Mouse (Mus musculus) heart, postnatal 0 days (tissue): ENCODE measurements at regions not wholly inside any gene's neighbourhood (a gene's known extent, or its start where the extent isn't known, plus 50 kb on each side); places are given as distances from the start of the nearest gene placed in this dataset.

Source experiments
- ATAC-seq: fragments of 200-750 bp; cut with Nextera tagmentation; 2 replicates; pipeline ENCODE4 v1.8.0; 2017; ENCODE audit warnings: low read depth, moderate number of reproducible peaks, moderate library complexity; ENCODE audit not compliant: insufficient read depth
- DNase-seq: peaks from one replicate; pipeline ENCODE4 v3.0.0-alpha.2; 2016; ENCODE audit warnings: low spot score
- H3K27ac ChIP-seq: fragments of 300-500 bp; sonication (generic); 2 replicates; pipeline ENCODE4 v1.5.1; 2014; ENCODE audit warnings: low read depth, mild to moderate bottlenecking
- H3K27me3 ChIP-seq: fragments of 300-500 bp; sonication (generic); 2 replicates; pipeline ENCODE4 v1.6.1; 2014; ENCODE audit warnings: low read length, mixed read lengths; ENCODE audit not compliant: control insufficient read depth, insufficient read depth
- H3K36me3 ChIP-seq: fragments of 300-500 bp; sonication (generic); replicated peaks from 2 replicates; pipeline ENCODE4 v1.6.1; 2014; ENCODE audit warnings: low read length, mixed read lengths; ENCODE audit not compliant: control insufficient read depth, insufficient read depth
- H3K4me1 ChIP-seq: fragments of 300-500 bp; sonication (generic); 2 replicates; pipeline ENCODE4 v1.6.1; 2014; ENCODE audit warnings: antibody characterized with exemption; ENCODE audit not compliant: control insufficient read depth, insufficient read depth
- H3K4me2 ChIP-seq: fragments of 300-500 bp; sonication (generic); 2 replicates; pipeline ENCODE4 v1.6.1; 2014; ENCODE audit warnings: low read depth, mild to moderate bottlenecking, low read length, moderate library complexity
- H3K4me3 ChIP-seq: fragments of 300-500 bp; sonication (generic); 2 replicates; pipeline ENCODE4 v1.5.1; 2014; ENCODE audit warnings: low read depth, low read length
- H3K9ac ChIP-seq: fragments of 300-500 bp; sonication (generic); replicated peaks from 2 replicates; pipeline ENCODE4 v1.6.1; 2014; ENCODE audit warnings: low read depth, low read length, mixed read lengths
- H3K9me3 ChIP-seq: fragments of 300-500 bp; sonication (generic); replicated peaks from 2 replicates; pipeline ENCODE4 v1.6.1; 2016; ENCODE audit warnings: low read length; ENCODE audit not compliant: control insufficient read depth
- CTCF ChIP-seq: IDR thresholded peaks from 2 replicates; pipeline ENCODE4 v1.5.1; 2016; ENCODE audit warnings: antibody characterized with exemption, control low read depth, low read depth
- EP300 ChIP-seq: IDR thresholded peaks from 2 replicates; pipeline ENCODE4 v1.6.1; 2016; ENCODE audit warnings: antibody characterized with exemption, low read depth
- WGBS: fragments of 180-500 bp; shearing (Covaris S2); extraction: QIAGEN DNeasy Blood & Tissue Kit; methylation state at CpG from one replicate; pipeline ENCODE4 v1.1.7; 2014; 5-methylcytosine and 5-hydroxymethylcytosine counted together

GRCm38 (mm10) chr16:77318150-77318549 lies 283.7 kb downstream of the Gm11146 start:
- no peaks in the 10 kb centered on the region for H3K27me3 ChIP-seq
- H3K9me3 ChIP-seq, result no peaks in the 10 kb centered on the region
- no peak overlapping the region for H3K9ac ChIP-seq
- no peak for ATAC-seq
- no peaks in the 10 kb centered on the region for H3K36me3 ChIP-seq
- no peak for DNase-seq
- TF ChIP-seq CTCF (no peak), EP300 (no peak)
- WGBS, result 94% methylated on average over 1 of the region's 1 CpGs
- H3K4me3 ChIP-seq, result no peak overlapping the region
- H3K4me2 ChIP-seq, result no peak overlapping the region
- no peak overlapping the region for H3K27ac ChIP-seq
- H3K4me1 ChIP-seq, result no peaks in the 10 kb centered on the region

GRCm38 (mm10) chr16:77315354-77315753 lies 286.5 kb downstream of the Gm11146 start:
- Histone ChIP-seq H3K4me2 (no peak overlapping the region), H3K36me3 (no peaks in the 10 kb centered on the region), H3K4me3 (no peak overlapping the region), H3K9me3 (no peaks in the 10 kb centered on the region), H3K27me3 (no peaks in the 10 kb centered on the region), H3K4me1 (no peaks in the 10 kb centered on the region), H3K27ac (no peak overlapping the region), H3K9ac (no peak overlapping the region)
- 15% methylated on average over 1 of the region's 1 CpGs for WGBS
- DNase-seq (no peak), ATAC-seq (no peak)
- TF ChIP-seq EP300 (no peak), CTCF (no peak)

- Histone ChIP-seq H3K36me3 (no peaks in the 10 kb centered on the region), H3K27ac (no peak overlapping the region), H3K9me3 (no peaks in the 10 kb centered on the region), H3K9ac (no peak overlapping the region), H3K4me3 (no peak overlapping the region), H3K4me2 (no peak overlapping the region), H3K27me3 (no peaks in the 10 kb centered on the region), H3K4me1 (no peaks in the 10 kb centered on the region)
- TF ChIP-seq EP300, result no peak
- no peak for TF ChIP-seq CTCF
- ATAC-seq (no peak), DNase-seq (no peak)
Observed at GRCm38 (mm10) chr16:77313195-77313594, 288.7 kb downstream of the Gm11146 start.

- DNase-seq (no peak), ATAC-seq (no peak)
- H3K4me3 ChIP-seq, result no peak overlapping the region
- H3K27ac ChIP-seq, result no peak overlapping the region
- H3K4me1 ChIP-seq, result no peaks in the 10 kb centered on the region
- WGBS, result 64% methylated on average over 6 of the region's 6 CpGs
- H3K9me3 ChIP-seq, result no peaks in the 10 kb centered on the region
- TF ChIP-seq EP300 (no peak), CTCF (no peak)
- no peak overlapping the region for H3K9ac ChIP-seq
- no peaks in the 10 kb centered on the region for H3K27me3 ChIP-seq
- no peaks in the 10 kb centered on the region for H3K36me3 ChIP-seq
- no peak overlapping the region for H3K4me2 ChIP-seq
Observed at GRCm38 (mm10) chr16:77301270-77302171, 288.0 kb downstream of the Usp25 start.

- Histone ChIP-seq H3K9ac (no peak overlapping the region), H3K27ac (no peak overlapping the region), H3K4me2 (no peak overlapping the region), H3K4me1 (no peaks in the 10 kb centered on the region), H3K27me3 (no peaks in the 10 kb centered on the region), H3K4me3 (no peak overlapping the region), H3K36me3 (no peaks in the 10 kb centered on the region), H3K9me3 (no peaks in the 10 kb centered on the region)
- DNase-seq (no peak), ATAC-seq (no peak)
- TF ChIP-seq EP300, result no peak
- no peak for TF ChIP-seq CTCF
- 63% methylated on average over 6 of the region's 6 CpGs for WGBS
Observed at GRCm38 (mm10) chr16:77300572-77301213, 287.2 kb downstream of the Usp25 start.
